Mouse (Mus musculus) cortical plate, adult 2 months (tissue): Measurements from ENCODE around the gene Grsf1.

ENCODE experiments used
- CTCF ChIP-seq: fragments of 200-500 bp; IDR thresholded peaks from 2 replicates; pipeline ENCODE4 v1.5.1; 2011; ENCODE audit warnings: mild to moderate bottlenecking, control low read depth, low read length; ENCODE audit not compliant: insufficient read depth; ENCODE audit errors: extremely low read depth
- POLR2A ChIP-seq: fragments of 200-500 bp; IDR thresholded peaks from 2 replicates; pipeline ENCODE4 v1.6.1; 2011; ENCODE audit warnings: mild to moderate bottlenecking, low read length, control low read depth; ENCODE audit not compliant: insufficient read depth; ENCODE audit errors: extremely low read depth

GRCm38 (mm10) chr5:88644901-88645300 lies 31.1 kb downstream of the Grsf1 start:
- TF ChIP-seq POLR2A: no peak
- no peak for TF ChIP-seq CTCF
